Mouse (Mus musculus): ENCODE results near the gene Rpap1. TPM values are rescaled to one million over a fixed set of nuclear protein-coding genes. Genes with fewer than 3 reads are reported as not detected.
A peak's percentile ranks its signal among the peaks of the same experiment; 100 is the strongest.

Rpap1 gene
- polyA plus RNA-seq, 1 experiment from 2014 or later = 30.0 TPM

GRCm38 (mm10) chr2:119767246-119767645 lies 20.1 kb downstream of the Rpap1 start:
- H3K9me3 ChIP-seq (ENCODE audit: control insufficient read depth, low read length) = no peaks in the 10 kb centered on the region
- no peak overlapping the region for H3K27ac ChIP-seq (ENCODE audit: low read depth, low read length)
- DNase-seq (ENCODE audit: low spot score) = no peak
- ATAC-seq (replicated peaks; ENCODE audit: low FRiP score) = no peak; the same call in 1 of the 2 replicates
- no peaks in the 10 kb centered on the region; the same call in 1 of the 2 replicates for H3K27me3 ChIP-seq (replicated peaks; ENCODE audit: control insufficient read depth, insufficient read depth, low read length)
- H3K9ac ChIP-seq (ENCODE audit: low read depth, low read length) = no peak overlapping the region
- H3K4me2 ChIP-seq = no peak overlapping the region
- H3K4me3 ChIP-seq (ENCODE audit: low read depth, low read length) = no peak overlapping the region
- H3K4me1 ChIP-seq (replicated peaks; ENCODE audit: control insufficient read depth, insufficient read depth, low read length) = no peaks in the 10 kb centered on the region
- WGBS = 91% methylated on average over 6 of the region's 6 CpGs
- peaks cover 33% of the 10 kb centered on the region; the same call in 1 of the 2 replicates for H3K36me3 ChIP-seq (ENCODE audit: control insufficient read depth, insufficient read depth, low read length)

GRCm38 (mm10) chr2:119763924-119764323 lies 23.4 kb downstream of the Rpap1 start:
- H3K9me3 ChIP-seq (ENCODE audit: control insufficient read depth, low read length) = no peaks in the 10 kb centered on the region
- H3K36me3 ChIP-seq (ENCODE audit: control insufficient read depth, insufficient read depth, low read length) = peaks cover 19% of the 10 kb centered on the region; the same call in 1 of the 2 replicates
- no peak overlapping the region for H3K4me2 ChIP-seq
- no peak overlapping the region for H3K9ac ChIP-seq (ENCODE audit: low read depth, low read length)
- DNase-seq (ENCODE audit: low spot score) (no peak), ATAC-seq (replicated peaks; ENCODE audit: low FRiP score) (no peak)
- WGBS = 80% methylated on average over 4 of the region's 4 CpGs
- no peak overlapping the region for H3K4me3 ChIP-seq (ENCODE audit: low read depth, low read length)
- H3K27ac ChIP-seq (ENCODE audit: low read depth, low read length) = no peak overlapping the region
- peaks cover under 1% of the 10 kb centered on the region; the same call in 1 of the 2 replicates for H3K4me1 ChIP-seq (replicated peaks; ENCODE audit: control insufficient read depth, insufficient read depth, low read length)
- peaks cover 30% of the 10 kb centered on the region for H3K27me3 ChIP-seq (replicated peaks; ENCODE audit: control insufficient read depth, insufficient read depth, low read length)

- Histone ChIP-seq H3K9me3 (ENCODE audit: control insufficient read depth, low read length) (no peaks in the 10 kb centered on the region), H3K27ac (ENCODE audit: low read depth, low read length) (no peak overlapping the region), H3K27me3 (replicated peaks; ENCODE audit: control insufficient read depth, insufficient read depth, low read length) (peaks cover 47% of the 10 kb centered on the region), H3K4me3 (ENCODE audit: low read depth, low read length) (no peak overlapping the region), H3K36me3 (ENCODE audit: control insufficient read depth, insufficient read depth, low read length) (peaks cover 11% of the 10 kb centered on the region; the same call in 1 of the 2 replicates), H3K4me1 (replicated peaks; ENCODE audit: control insufficient read depth, insufficient read depth, low read length) (peaks cover 8% of the 10 kb centered on the region), H3K4me2 (no peak overlapping the region), H3K9ac (ENCODE audit: low read depth, low read length) (no peak overlapping the region)
- 62% methylated on average over 1 of the region's 1 CpGs for WGBS
- ATAC-seq (replicated peaks; ENCODE audit: low FRiP score) (no peak), DNase-seq (ENCODE audit: low spot score) (no peak)
Observed at GRCm38 (mm10) chr2:119762276-119762675, 25.1 kb downstream of the Rpap1 start.

GRCm38 (mm10) chr2:119760251-119760650 lies 27.1 kb downstream of the Rpap1 start, which contains the start of gene Ltk:
Gene Ltk (minus strand): TSS chr2:119760431.
- peaks cover 8% of the 10 kb centered on the region for H3K4me1 ChIP-seq (replicated peaks; ENCODE audit: control insufficient read depth, insufficient read depth, low read length)
- 14% methylated on average over 9 of the region's 9 CpGs for WGBS
- DNase-seq (ENCODE audit: low spot score) (no peak), ATAC-seq (replicated peaks; ENCODE audit: low FRiP score) (no peak)
- H3K9ac ChIP-seq (ENCODE audit: low read depth, low read length) = no peak within 1 kb of the TSS
- no peak within 1 kb of the TSS for H3K4me2 ChIP-seq
- H3K9me3 ChIP-seq (ENCODE audit: control insufficient read depth, low read length) = no peaks in the 10 kb centered on the region
- H3K27ac ChIP-seq (ENCODE audit: low read depth, low read length) = no peak within 1 kb of the TSS
- H3K36me3 ChIP-seq (ENCODE audit: control insufficient read depth, insufficient read depth, low read length) = peaks cover 4% of the 10 kb centered on the region; the same call in 1 of the 2 replicates
- peaks cover 61% of the 10 kb centered on the region for H3K27me3 ChIP-seq (replicated peaks; ENCODE audit: control insufficient read depth, insufficient read depth, low read length)
- 0 out of 2 replicates have a peak within 1 kb of the TSS, but pooled peaks have one; percentile 66 for H3K4me3 ChIP-seq (ENCODE audit: low read depth, low read length)

GRCm38 (mm10) chr2:119758844-119759835 lies 28.2 kb downstream of the Rpap1 start:
- Histone ChIP-seq H3K27ac (ENCODE audit: low read depth, low read length) (no peak overlapping the region), H3K4me1 (replicated peaks; ENCODE audit: control insufficient read depth, insufficient read depth, low read length) (peaks cover 8% of the 10 kb centered on the region), H3K4me2 (peak overlapping the region; percentile 99), H3K9me3 (ENCODE audit: control insufficient read depth, low read length) (no peaks in the 10 kb centered on the region), H3K9ac (ENCODE audit: low read depth, low read length) (no peak overlapping the region), H3K36me3 (ENCODE audit: control insufficient read depth, insufficient read depth, low read length) (peaks cover 4% of the 10 kb centered on the region; the same call in 1 of the 2 replicates), H3K27me3 (replicated peaks; ENCODE audit: control insufficient read depth, insufficient read depth, low read length) (peaks cover 69% of the 10 kb centered on the region), H3K4me3 (ENCODE audit: low read depth, low read length) (peak overlapping the region; percentile 66)
- ATAC-seq (replicated peaks; ENCODE audit: low FRiP score) (no peak), DNase-seq (ENCODE audit: low spot score) (no peak)
- 5% methylated on average over 44 of the region's 44 CpGs for whole genome bisulfite sequencing

- Histone ChIP-seq H3K4me1 (replicated peaks; ENCODE audit: control insufficient read depth, insufficient read depth, low read length) (peaks cover 8% of the 10 kb centered on the region), H3K27me3 (replicated peaks; ENCODE audit: control insufficient read depth, insufficient read depth, low read length) (peaks cover 77% of the 10 kb centered on the region), H3K27ac (ENCODE audit: low read depth, low read length) (no peak overlapping the region), H3K9me3 (ENCODE audit: control insufficient read depth, low read length) (no peaks in the 10 kb centered on the region), H3K4me3 (ENCODE audit: low read depth, low read length) (peak overlapping the region; percentile 66), H3K9ac (ENCODE audit: low read depth, low read length) (peak overlapping the region; percentile 48), H3K36me3 (ENCODE audit: control insufficient read depth, insufficient read depth, low read length) (no peaks in the 10 kb centered on the region), H3K4me2 (peak overlapping the region; percentile 99)
- DNase-seq (ENCODE audit: low spot score) = peak; percentile 54
- under 1% methylated on average over 60 of the region's 77 CpGs for WGBS
- ATAC-seq (replicated peaks; ENCODE audit: low FRiP score) = no peak; the same call in 1 of the 2 replicates
Observed at GRCm38 (mm10) chr2:119758101-119758843, 29.1 kb downstream of the Rpap1 start.

GRCm38 (mm10) chr2:119757601-119758100 lies 29.7 kb downstream of the Rpap1 start:
- H3K27me3 ChIP-seq (replicated peaks; ENCODE audit: control insufficient read depth, insufficient read depth, low read length) = peaks cover 82% of the 10 kb centered on the region
- DNase-seq (ENCODE audit: low spot score) (peak; percentile 59), ATAC-seq (replicated peaks; ENCODE audit: low FRiP score) (no peak)
- peak overlapping the region; percentile 48 for H3K9ac ChIP-seq (ENCODE audit: low read depth, low read length)
- H3K4me1 ChIP-seq (replicated peaks; ENCODE audit: control insufficient read depth, insufficient read depth, low read length) = peaks cover 8% of the 10 kb centered on the region
- H3K4me2 ChIP-seq = peak overlapping the region; percentile 99
- 5% methylated on average over 27 of the region's 31 CpGs for WGBS
- H3K4me3 ChIP-seq (ENCODE audit: low read depth, low read length) = peak overlapping the region; percentile 66
- no peaks in the 10 kb centered on the region for H3K36me3 ChIP-seq (ENCODE audit: control insufficient read depth, insufficient read depth, low read length)
- H3K9me3 ChIP-seq (ENCODE audit: control insufficient read depth, low read length) = no peaks in the 10 kb centered on the region
- H3K27ac ChIP-seq (ENCODE audit: low read depth, low read length) = no peak overlapping the region

GRCm38 (mm10) chr2:119749260-119749659 lies 38.1 kb downstream of the Rpap1 start:
- WGBS = 66% methylated on average over 13 of the region's 13 CpGs
- Histone ChIP-seq H3K9ac (ENCODE audit: low read depth, low read length) (no peak overlapping the region), H3K36me3 (ENCODE audit: control insufficient read depth, insufficient read depth, low read length) (no peaks in the 10 kb centered on the region), H3K4me2 (no peak overlapping the region), H3K4me1 (replicated peaks; ENCODE audit: control insufficient read depth, insufficient read depth, low read length) (peaks cover 8% of the 10 kb centered on the region), H3K4me3 (ENCODE audit: low read depth, low read length) (no peak overlapping the region), H3K27ac (ENCODE audit: low read depth, low read length) (no peak overlapping the region), H3K27me3 (replicated peaks; ENCODE audit: control insufficient read depth, insufficient read depth, low read length) (peaks cover 52% of the 10 kb centered on the region), H3K9me3 (ENCODE audit: control insufficient read depth, low read length) (no peaks in the 10 kb centered on the region)
- ATAC-seq (replicated peaks; ENCODE audit: low FRiP score) (no peak), DNase-seq (ENCODE audit: low spot score) (no peak)

All from liver, embryonic 11.5 days (tissue).